Mouse (Mus musculus) heart, adult 2 months (tissue): ENCODE measurements around the gene Cnot10. TPM values are rescaled to one million over a fixed set of nuclear protein-coding genes. Genes with fewer than 3 reads are reported as not detected.

ENCODE experiments used
- DNase-seq, 2 experiments: peaks; one replicate each; pipeline ENCODE4 v3.0.0; 2021
- H3K27ac ChIP-seq: fragments of 200-600 bp; 2 replicates; pipeline ENCODE4 v1.8.1; 2022
- H3K27me3 ChIP-seq: fragments of 200-500 bp; 2 replicates; pipeline ENCODE4 v1.6.1; 2012; ENCODE audit warnings: mild to moderate bottlenecking, low read length, inconsistent platforms, mixed read lengths; ENCODE audit not compliant: control insufficient read depth, insufficient read depth
- H3K36me3 ChIP-seq: fragments of 200-500 bp; 2 replicates; pipeline ENCODE4 v1.6.1; 2012; ENCODE audit warnings: low read length, inconsistent platforms; ENCODE audit not compliant: control insufficient read depth, insufficient read depth
- H3K4me1 ChIP-seq: fragments of 200-500 bp; 2 replicates; pipeline ENCODE4 v1.6.1; 2011; ENCODE audit warnings: low read length; ENCODE audit not compliant: control insufficient read depth, insufficient read depth
- H3K4me3 ChIP-seq: fragments of 200-600 bp; 2 replicates; pipeline ENCODE4 v1.8.1; 2022
- H3K79me2 ChIP-seq: fragments of 200-500 bp; replicated peaks from 2 replicates; pipeline ENCODE4 v1.6.1; 2012; ENCODE audit warnings: mild to moderate bottlenecking, inconsistent platforms, low read length, moderate library complexity, mixed read lengths; ENCODE audit not compliant: control insufficient read depth, insufficient read depth
- H3K9ac ChIP-seq: fragments of 200-500 bp; 2 replicates; pipeline ENCODE4 v1.6.1; 2012; ENCODE audit warnings: low read depth, mild to moderate bottlenecking, control low read depth, inconsistent platforms, low read length, mixed read lengths
- CTCF ChIP-seq: fragments of 200-600 bp; IDR thresholded peaks from 2 replicates; pipeline ENCODE4 v1.8.1; 2022; ENCODE audit warnings: antibody characterized with exemption, mild to moderate bottlenecking, moderate library complexity
- EP300 ChIP-seq: fragments of 200-500 bp; IDR thresholded peaks from 2 replicates; pipeline ENCODE4 v1.6.1; 2011; ENCODE audit warnings: low read depth, low read length, control low read depth; ENCODE audit not compliant: insufficient read depth
- POLR2A ChIP-seq: fragments of 200-500 bp; IDR thresholded peaks from 2 replicates; pipeline ENCODE4 v1.6.1; 2011; ENCODE audit warnings: mild to moderate bottlenecking, low read depth, low read length, control low read depth; ENCODE audit not compliant: insufficient read depth
- whole genome bisulfite sequencing: fragments of 180-500 bp; shearing (Covaris S2); methylation state at CpG from one replicate; pipeline ENCODE4 v1.1.7; 2018; 5-methylcytosine and 5-hydroxymethylcytosine counted together
- intact Hi-C: fragments of 180-260 bp; cut with DNase I; formaldehyde crosslinking; loops from one replicate; pipeline ENCODE4 v1.15.1; 2025
- polyA plus RNA-seq: library from polyadenylated mRNA; depleted of rRNA; stranded (reverse); fragments of >200 nt; gene quantifications from 2 replicates; pipeline ENCODE4 v1.2.3, GENCODE M21; 2012
- total RNA-seq, 2 experiments: library from RNA; stranded (reverse); gene quantifications; 2 replicates each; pipeline ENCODE4 v1.2.3; 2021

Cnot10 gene
- total and polyA plus RNA-seq, 3 experiments: 16.8 to 23.5 (median 22.5) TPM

GRCm38 (mm10) chr9:114584183-114585016, 55.6 kb downstream of the Cnot10 start:
- no peak for DNase-seq
- intact Hi-C loops: loop anchor here (10.0 kb wide), 1 partner anchor 170 kb away; no protein-coding TSS in a partner anchor
- 33% methylated on average over 31 of the region's 31 CpGs for WGBS
- peak overlapping the region; percentile 29 for H3K4me3 ChIP-seq
- H3K9ac ChIP-seq: peak overlapping the region; percentile 74
- peaks cover 2% of the 10 kb centered on the region; the same call in 1 of the 2 replicates for H3K4me1 ChIP-seq
- TF ChIP-seq CTCF: no peak
- no peak for TF ChIP-seq EP300
- no peaks in the 10 kb centered on the region for H3K27me3 ChIP-seq
- peak overlapping the region; percentile 31; the same call in 1 of the 2 replicates for H3K27ac ChIP-seq
- no peaks in the 10 kb centered on the region for H3K36me3 ChIP-seq
- H3K79me2 ChIP-seq: no peaks in the 10 kb centered on the region

GRCm38 (mm10) chr9:114583812-114584182, 56.2 kb downstream of the Cnot10 start:
- Histone ChIP-seq H3K9ac (peak overlapping the region; percentile 74), H3K36me3 (no peaks in the 10 kb centered on the region), H3K4me1 (peaks cover 2% of the 10 kb centered on the region; the same call in 1 of the 2 replicates), H3K79me2 (no peaks in the 10 kb centered on the region), H3K27me3 (no peaks in the 10 kb centered on the region), H3K4me3 (peak overlapping the region; percentile 29), H3K27ac (peak overlapping the region; percentile 31; the same call in 1 of the 2 replicates)
- DNase-seq: peak; percentile 70 to 78
- 1% methylated on average over 23 of the region's 23 CpGs for WGBS
- no peak for TF ChIP-seq POLR2A
- TF ChIP-seq EP300: no peak
- no peak; the same call in 1 of the 2 replicates for TF ChIP-seq CTCF
- intact Hi-C loops: loop anchor here (10.0 kb wide), 1 partner anchor 169 kb away; no protein-coding TSS in a partner anchor

- no peaks in the 10 kb centered on the region for H3K79me2 ChIP-seq
- H3K4me3 ChIP-seq: no peak overlapping the region
- H3K4me1 ChIP-seq: peaks cover 2% of the 10 kb centered on the region; the same call in 1 of the 2 replicates
- no peak for DNase-seq
- intact Hi-C loops: no loop called here
- H3K27me3 ChIP-seq: no peaks in the 10 kb centered on the region
- WGBS: 16% methylated on average over 11 of the region's 11 CpGs
- H3K36me3 ChIP-seq: no peaks in the 10 kb centered on the region
- no peak overlapping the region for H3K27ac ChIP-seq
- H3K9ac ChIP-seq: no peak overlapping the region
- TF ChIP-seq CTCF (no peak), EP300 (no peak), POLR2A (no peak)
Measured at GRCm38 (mm10) chr9:114578646-114579045, 61.3 kb downstream of the Cnot10 start.

- H3K36me3 ChIP-seq: no peaks in the 10 kb centered on the region
- TF ChIP-seq EP300: no peak
- TF ChIP-seq CTCF: no peak
- TF ChIP-seq POLR2A: no peak
- 88% methylated on average over 1 of the region's 1 CpGs for WGBS
- H3K9ac ChIP-seq: no peak overlapping the region
- no peak overlapping the region for H3K27ac ChIP-seq
- no peak overlapping the region for H3K4me3 ChIP-seq
- no peaks in the 10 kb centered on the region for H3K79me2 ChIP-seq
- H3K27me3 ChIP-seq: no peaks in the 10 kb centered on the region
- H3K4me1 ChIP-seq: no peaks in the 10 kb centered on the region
- intact Hi-C loops: no loop called here
- no peak for DNase-seq
Measured at GRCm38 (mm10) chr9:114576001-114576400, 64.0 kb downstream of the Cnot10 start.

GRCm38 (mm10) chr9:114573528-114573927, 66.5 kb downstream of the Cnot10 start:
- DNase-seq: no peak
- Histone ChIP-seq H3K27ac (no peak overlapping the region), H3K4me3 (no peak overlapping the region), H3K9ac (no peak overlapping the region), H3K27me3 (no peaks in the 10 kb centered on the region), H3K4me1 (no peaks in the 10 kb centered on the region), H3K79me2 (no peaks in the 10 kb centered on the region), H3K36me3 (no peaks in the 10 kb centered on the region)
- TF ChIP-seq CTCF (no peak), EP300 (no peak), POLR2A (no peak)
- 36% methylated on average over 5 of the region's 5 CpGs for WGBS
- intact Hi-C loops: no loop called here

GRCm38 (mm10) chr9:114568682-114569474, 71.1 kb downstream of the Cnot10 start:
- Histone ChIP-seq H3K79me2 (no peaks in the 10 kb centered on the region), H3K4me3 (no peak overlapping the region)
- no peak for TF ChIP-seq CTCF
- no peak for TF ChIP-seq EP300
- TF ChIP-seq POLR2A: no peak

More at GRCm38 (mm10) chr9:114568682-114569474, 71.1 kb downstream of the Cnot10 start:
- Histone ChIP-seq H3K27ac (no peak overlapping the region), H3K9ac (no peak overlapping the region), H3K36me3 (no peaks in the 10 kb centered on the region), H3K27me3 (peaks cover 5% of the 10 kb centered on the region), H3K4me1 (no peaks in the 10 kb centered on the region)
- no peak for DNase-seq
- intact Hi-C loops: no loop called here
- WGBS: 83% methylated on average over 5 of the region's 5 CpGs
